Mouse (Mus musculus) cerebellum, adult 9-11 months (tissue): Measurements from ENCODE around the gene Ccdc86.

Source experiments
- DNase-seq: peaks from one replicate; pipeline ENCODE4 v3.0.0; 2022

Ccdc86 gene

GRCm38 (mm10) chr19:10949112-10949511 is at the start of gene Ccdc86:
Ccdc86 (minus strand) TSS chr19:10949266.
- DNase-seq: peak; percentile 96

- DNase-seq: no peak
These were observed 44.1 kb upstream of the Ccdc86 start, which contains the start of gene Ms4a15 for GRCm38 (mm10) chr19:10993150-10993549. Ms4a15 (minus strand) TSS chr19:10993250.

- DNase-seq: no peak
These were observed 42.8 kb upstream of the Ccdc86 start for GRCm38 (mm10) chr19:10991911-10992310.

GRCm38 (mm10) chr19:10990751-10991150 is 41.7 kb upstream of the Ccdc86 start:
- DNase-seq: no peak

- no peak for DNase-seq
These were observed 39.5 kb upstream of the Ccdc86 start for GRCm38 (mm10) chr19:10988563-10988962.

DNA sequence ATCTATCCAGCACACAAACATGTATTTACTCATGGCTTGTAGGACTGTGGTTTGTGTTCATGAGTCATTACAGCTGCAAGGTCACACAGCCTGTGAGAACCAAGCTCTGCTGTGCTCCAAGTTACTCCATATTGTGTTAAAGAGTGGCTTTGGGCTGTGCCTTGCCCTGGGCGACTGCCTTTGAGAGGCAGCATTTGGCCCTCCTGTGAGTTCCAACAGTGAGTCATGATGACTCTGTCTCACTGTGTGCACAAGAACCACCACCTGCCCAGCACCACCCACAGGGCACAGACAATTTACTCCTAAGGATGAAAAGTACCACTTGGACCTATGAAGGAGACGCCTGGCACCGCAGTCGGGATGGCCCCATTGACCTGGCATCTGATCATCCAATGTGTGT is 36.8 kb upstream of the Ccdc86 start:
- no peak for DNase-seq

GRCm38 (mm10) chr19:10984551-10984950 is 35.5 kb upstream of the Ccdc86 start:
- no peak for DNase-seq

- DNase-seq: no peak
These were observed 34.1 kb upstream of the Ccdc86 start for GRCm38 (mm10) chr19:10983146-10983545.

- DNase-seq: peak; percentile 34
These were observed 31.1 kb upstream of the Ccdc86 start for GRCm38 (mm10) chr19:10980210-10980609.

GRCm38 (mm10) chr19:10979184-10980168 is 30.4 kb upstream of the Ccdc86 start:
- peak; percentile 71 for DNase-seq

GRCm38 (mm10) chr19:10976318-10976717 is 27.3 kb upstream of the Ccdc86 start:
- DNase-seq: no peak

DNA sequence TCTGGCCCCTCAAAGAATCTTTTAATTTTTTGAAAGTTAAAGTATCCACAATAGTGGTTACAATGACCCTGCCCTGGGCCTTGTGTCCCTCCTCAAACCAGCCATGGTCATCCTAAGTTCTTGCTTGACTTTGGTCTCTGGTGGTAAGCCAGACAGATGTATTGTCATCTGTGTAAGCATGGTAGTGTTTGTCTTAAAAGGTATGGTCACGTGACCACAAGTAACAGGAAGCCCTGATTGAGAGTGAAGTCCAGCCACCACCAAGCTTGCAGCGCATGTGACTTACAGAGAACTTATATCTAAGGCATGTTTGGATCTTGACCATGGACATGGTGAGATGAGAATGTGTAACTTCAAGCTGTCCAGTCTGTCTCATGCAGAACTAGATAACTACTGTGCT is 26.1 kb upstream of the Ccdc86 start:
- no peak for DNase-seq

GRCm38 (mm10) chr19:10974238-10974865 is 25.3 kb upstream of the Ccdc86 start, which contains the start of gene Ms4a10:
Ms4a10 (minus strand) TSS chr19:10974670.
- DNase-seq: no peak

DNA sequence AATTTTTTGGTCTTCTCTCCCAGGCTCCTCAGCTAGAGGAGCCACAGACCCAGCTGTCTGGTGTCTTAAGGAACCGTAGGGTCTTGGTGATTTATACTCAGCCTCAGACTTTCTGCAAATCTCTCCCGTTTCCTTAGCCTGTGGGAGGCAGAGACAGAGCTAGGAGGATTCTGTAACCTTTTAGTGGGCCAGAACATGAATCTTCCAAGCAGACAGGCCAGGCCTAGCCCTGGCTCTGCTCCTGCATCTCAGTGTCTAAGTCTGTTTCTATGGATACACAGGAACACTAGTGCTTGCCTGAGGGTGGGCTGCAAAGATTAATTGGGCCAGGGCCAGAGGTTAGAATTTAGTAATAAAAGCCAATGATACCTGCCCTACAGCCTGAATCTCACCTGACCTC is 24.1 kb upstream of the Ccdc86 start:
- DNase-seq: no peak

DNA sequence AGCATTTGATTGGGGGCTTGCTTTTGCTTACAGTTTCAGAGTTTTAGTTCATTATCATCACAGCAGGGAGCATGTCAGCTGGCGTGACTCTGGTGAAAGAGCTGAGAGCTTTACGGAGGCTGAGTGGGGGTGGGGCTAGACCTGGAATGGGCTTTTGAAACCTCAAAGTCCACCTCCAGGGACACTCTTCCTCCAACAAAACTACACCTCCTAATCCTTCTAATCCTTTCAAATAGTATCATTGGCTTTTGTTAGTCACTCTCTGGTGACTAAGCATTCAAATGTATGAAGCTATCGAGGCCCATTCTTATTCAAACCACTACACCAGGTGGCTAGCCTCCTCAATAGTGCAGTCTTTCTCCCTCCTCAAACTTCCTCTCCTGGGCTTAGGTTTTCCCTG is 23.6 kb upstream of the Ccdc86 start:
- no peak for DNase-seq

- no peak for DNase-seq
These were observed 21.4 kb upstream of the Ccdc86 start for GRCm38 (mm10) chr19:10970457-10970856.

- no peak for DNase-seq
These were observed 19.5 kb upstream of the Ccdc86 start for GRCm38 (mm10) chr19:10968578-10968977.

DNA sequence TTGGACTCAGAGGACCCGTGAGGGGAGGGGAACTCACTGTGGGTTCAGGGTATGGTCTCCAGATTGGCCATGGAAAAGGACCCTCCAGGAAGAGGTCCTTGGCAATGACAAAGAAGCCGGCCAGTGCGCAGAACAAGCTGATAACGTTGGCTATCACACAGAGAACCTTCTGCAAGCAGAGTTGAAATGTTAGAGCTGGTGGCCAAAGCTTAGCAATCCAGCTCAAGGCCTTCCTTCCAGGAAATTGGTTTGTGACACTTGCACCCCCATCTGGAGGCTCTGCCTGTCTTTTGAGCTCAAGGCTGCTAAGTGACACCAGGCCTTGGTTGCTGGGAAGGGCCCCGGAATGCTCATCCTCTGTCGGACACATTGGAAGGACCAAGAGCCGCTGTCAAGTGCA is 16.7 kb upstream of the Ccdc86 start:
- DNase-seq: no peak

- DNase-seq: no peak
These were observed 10.9 kb upstream of the Ccdc86 start for GRCm38 (mm10) chr19:10959978-10960346.

DNA sequence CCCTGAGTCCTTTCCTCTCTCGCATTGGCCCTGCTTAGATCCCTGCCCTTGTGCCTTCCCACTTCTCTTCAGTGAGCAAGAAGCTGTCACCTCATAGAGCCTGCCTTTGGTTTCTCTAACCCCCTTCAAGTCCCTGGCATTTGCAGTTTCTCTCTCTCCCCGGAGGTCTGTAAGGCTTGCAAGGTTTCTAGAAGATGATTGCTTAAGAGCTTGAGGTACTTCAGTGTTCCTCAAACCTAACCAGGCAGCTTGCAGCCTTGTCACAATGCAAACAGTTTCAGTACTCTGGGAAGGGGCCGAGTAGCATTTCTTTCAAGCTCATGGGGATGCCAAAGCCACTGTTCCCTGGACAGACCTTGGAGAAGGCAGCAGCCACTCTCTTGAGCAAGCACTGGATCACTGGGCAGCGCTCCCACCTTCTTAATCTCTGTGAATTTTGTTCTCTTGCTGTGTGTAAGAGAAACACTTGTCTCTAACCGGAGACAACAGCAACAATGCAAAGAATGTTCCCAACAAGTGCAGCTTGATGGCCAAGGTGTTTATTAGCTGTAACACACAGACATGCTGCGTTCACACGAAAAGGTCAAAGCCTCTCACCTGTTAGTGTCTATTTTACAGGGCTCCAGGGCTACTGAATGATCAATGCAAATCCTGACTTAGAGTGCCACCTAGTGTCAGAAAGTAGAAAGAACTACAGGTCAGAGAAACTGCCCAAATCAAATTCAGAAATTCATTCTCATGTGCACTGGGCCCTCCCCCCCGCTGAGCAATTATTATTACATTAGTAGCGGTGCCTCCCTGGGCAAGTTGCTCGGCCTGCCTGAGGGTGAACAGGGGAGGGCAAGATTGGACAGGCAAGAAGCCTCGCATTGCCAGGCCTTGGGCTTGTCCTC is 10.3 kb upstream of the Ccdc86 start:
- peak; percentile 67 for DNase-seq

- DNase-seq: no peak
These were observed 3.2 kb upstream of the Ccdc86 start for GRCm38 (mm10) chr19:10952021-10952939.

DNA sequence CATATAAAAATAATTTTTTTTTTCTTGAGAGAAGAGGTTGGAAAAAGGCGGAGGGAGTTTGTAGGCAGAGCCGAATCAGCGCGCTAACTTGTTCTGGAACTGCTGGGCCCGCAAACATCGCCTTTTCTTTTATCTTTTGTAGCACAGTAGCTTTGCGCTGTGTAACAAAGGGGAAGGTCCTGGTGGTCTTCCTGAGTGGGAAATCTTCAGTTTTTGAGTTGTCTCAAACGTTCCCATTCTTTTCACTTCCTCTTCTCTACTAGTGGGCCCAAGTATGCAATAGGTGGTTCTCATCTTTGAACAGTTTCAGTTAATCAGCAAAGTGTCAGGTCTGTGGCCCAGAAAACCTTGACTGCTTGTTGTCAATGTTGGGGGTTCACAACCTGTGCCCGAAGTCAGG is 492 bp upstream of the Ccdc86 start:
- DNase-seq: no peak
